Mouse (Mus musculus): ENCODE data around the gene Plppr2. TPM values are rescaled to one million over a fixed set of nuclear protein-coding genes. Genes with fewer than 3 reads are reported as not detected.

The Plppr2 gene
- polyA plus RNA-seq, 1 experiment: 3.1 TPM

GRCm38 (mm10) chr9:21932006-21932405 lies 4.8 kb upstream of the Plppr2 start:
- no peaks in the 10 kb centered on the region for H3K36me3 ChIP-seq (replicated peaks; ENCODE audit: low read length)
- no peak overlapping the region for H3K4me3 ChIP-seq (replicated peaks)
- H3K27me3 ChIP-seq (replicated peaks): peaks cover 40% of the 10 kb centered on the region
- H3K4me1 ChIP-seq: peaks cover 19% of the 10 kb centered on the region
- TF ChIP-seq GATA1 (IDR thresholded peaks at IDR 0.05; ENCODE audit: borderline replicate concordance, low read length) (no peak), FLI1 (IDR thresholded peaks at IDR 0.05; ENCODE audit: low read length) (no peak)
- peaks cover 4% of the 10 kb centered on the region; the same call in 1 of the 2 replicates for H3K9me3 ChIP-seq

DNA sequence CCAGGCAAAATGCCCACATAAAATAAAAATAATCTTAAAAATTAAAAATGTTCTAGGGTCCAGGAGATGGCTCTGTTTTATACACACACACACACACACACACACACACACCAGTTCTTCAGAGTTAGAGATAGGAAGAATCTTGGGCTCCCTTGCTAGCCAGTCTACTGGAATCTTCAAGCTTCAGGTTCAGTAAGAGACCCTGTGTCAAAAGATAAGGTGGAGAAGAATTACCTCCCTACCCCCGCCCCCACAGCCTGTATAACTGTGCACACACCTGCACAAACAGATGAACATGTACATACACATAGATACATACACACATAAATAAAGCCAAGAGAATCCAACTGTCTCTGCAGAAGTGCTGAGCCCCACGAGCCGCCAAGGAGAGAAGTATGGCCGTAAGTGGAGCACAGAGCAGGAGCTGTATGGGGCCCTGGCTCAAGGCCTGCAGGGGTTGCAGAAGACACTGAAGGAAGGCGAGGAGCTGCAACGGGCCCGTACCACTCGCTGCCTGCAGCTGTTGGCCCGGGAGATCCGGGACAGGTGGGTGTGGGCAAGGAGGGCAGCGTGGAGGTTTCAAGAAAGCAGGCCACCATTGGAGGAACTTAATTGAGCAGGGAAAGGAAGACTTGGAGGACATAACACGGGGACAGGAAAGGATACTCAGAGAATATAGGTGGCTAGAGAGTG lies 4.2 kb upstream of the Plppr2 start:
- no peaks in the 10 kb centered on the region for H3K36me3 ChIP-seq (replicated peaks; ENCODE audit: low read length)
- H3K27me3 ChIP-seq (replicated peaks): peaks cover 42% of the 10 kb centered on the region
- H3K9me3 ChIP-seq: peaks cover 4% of the 10 kb centered on the region; the same call in 1 of the 2 replicates
- H3K4me3 ChIP-seq (replicated peaks): no peak overlapping the region
- peaks cover 19% of the 10 kb centered on the region for H3K4me1 ChIP-seq
- TF ChIP-seq GATA1 (IDR thresholded peaks at IDR 0.05; ENCODE audit: borderline replicate concordance, low read length) (no peak), FLI1 (IDR thresholded peaks at IDR 0.05; ENCODE audit: low read length) (no peak)

GRCm38 (mm10) chr9:21934021-21934420 lies 2.8 kb upstream of the Plppr2 start:
- H3K4me1 ChIP-seq: peaks cover 26% of the 10 kb centered on the region
- TF ChIP-seq GATA1 (IDR thresholded peaks at IDR 0.05; ENCODE audit: borderline replicate concordance, low read length): no peak
- TF ChIP-seq FLI1 (IDR thresholded peaks at IDR 0.05; ENCODE audit: low read length): no peak
- peaks cover 55% of the 10 kb centered on the region for H3K27me3 ChIP-seq (replicated peaks)
- no peak overlapping the region for H3K4me3 ChIP-seq (replicated peaks)
- H3K9me3 ChIP-seq: peaks cover 4% of the 10 kb centered on the region; the same call in 1 of the 2 replicates
- H3K36me3 ChIP-seq (replicated peaks; ENCODE audit: low read length): no peaks in the 10 kb centered on the region

DNA sequence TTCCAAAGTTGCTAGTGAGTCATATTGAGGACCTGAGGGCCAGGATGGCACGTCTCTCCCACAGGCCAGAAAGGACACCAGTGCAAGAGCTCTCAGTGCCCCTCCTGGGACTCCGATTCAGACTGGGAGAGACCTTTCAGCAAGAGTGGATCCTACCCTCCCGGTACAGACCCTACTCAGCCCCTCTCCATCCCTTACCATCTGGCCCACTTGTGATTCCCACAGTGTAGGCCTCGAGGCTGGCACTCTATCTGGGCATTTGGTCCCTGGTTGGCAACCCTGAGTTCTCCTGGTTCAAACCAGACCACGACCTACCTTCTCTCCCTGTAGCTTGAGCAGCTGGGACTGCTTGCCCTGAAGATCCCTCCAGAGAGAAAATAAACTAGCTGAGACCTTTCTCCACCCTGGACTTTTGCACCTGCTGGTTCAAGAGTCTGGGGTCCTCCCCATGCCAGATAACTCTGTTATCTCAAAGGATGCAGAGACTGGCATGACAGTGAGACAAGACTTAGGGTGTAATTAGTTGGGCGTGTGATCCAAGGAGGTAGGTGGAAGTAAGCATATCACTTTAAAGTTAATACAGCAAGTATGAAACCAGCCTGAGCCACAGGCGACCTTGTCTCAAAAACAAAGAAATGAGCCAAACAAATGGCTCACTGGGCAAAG lies 1.2 kb upstream of the Plppr2 start:
- Histone ChIP-seq H3K4me1 (peaks cover 26% of the 10 kb centered on the region), H3K4me3 (replicated peaks) (no peak overlapping the region), H3K27me3 (replicated peaks) (peaks cover 64% of the 10 kb centered on the region), H3K9me3 (no peaks in the 10 kb centered on the region), H3K36me3 (replicated peaks; ENCODE audit: low read length) (no peaks in the 10 kb centered on the region)
- TF ChIP-seq FLI1 (IDR thresholded peaks at IDR 0.05; ENCODE audit: low read length) (no peak), GATA1 (IDR thresholded peaks at IDR 0.05; ENCODE audit: borderline replicate concordance, low read length) (no peak)

GRCm38 (mm10) chr9:21937711-21938175 lies 910 bp downstream of the Plppr2 start:
- Histone ChIP-seq H3K9me3 (no peaks in the 10 kb centered on the region), H3K4me1 (peaks cover 22% of the 10 kb centered on the region), H3K36me3 (replicated peaks; ENCODE audit: low read length) (no peaks in the 10 kb centered on the region), H3K4me3 (replicated peaks) (peak overlapping the region; percentile 56), H3K27me3 (replicated peaks) (peaks cover 60% of the 10 kb centered on the region)
- no peak for TF ChIP-seq FLI1 (IDR thresholded peaks at IDR 0.05; ENCODE audit: low read length)
- TF ChIP-seq GATA1 (IDR thresholded peaks at IDR 0.05; ENCODE audit: borderline replicate concordance, low read length): no peak

GRCm38 (mm10) chr9:21938234-21938855 lies 1.5 kb downstream of the Plppr2 start:
- Histone ChIP-seq H3K9me3 (peaks cover 3% of the 10 kb centered on the region), H3K4me1 (peaks cover 22% of the 10 kb centered on the region), H3K4me3 (replicated peaks) (no peak overlapping the region), H3K27me3 (replicated peaks) (peaks cover 56% of the 10 kb centered on the region), H3K36me3 (replicated peaks; ENCODE audit: low read length) (no peaks in the 10 kb centered on the region)
- TF ChIP-seq GATA1 (IDR thresholded peaks at IDR 0.05; ENCODE audit: borderline replicate concordance, low read length) (no peak), FLI1 (IDR thresholded peaks at IDR 0.05; ENCODE audit: low read length) (no peak)

- Histone ChIP-seq H3K36me3 (replicated peaks; ENCODE audit: low read length) (no peaks in the 10 kb centered on the region), H3K9me3 (peaks cover 13% of the 10 kb centered on the region), H3K4me1 (peaks cover 18% of the 10 kb centered on the region), H3K27me3 (replicated peaks) (peaks cover 64% of the 10 kb centered on the region), H3K4me3 (replicated peaks) (no peak overlapping the region)
- TF ChIP-seq GATA1 (IDR thresholded peaks at IDR 0.05; ENCODE audit: borderline replicate concordance, low read length) (no peak), FLI1 (IDR thresholded peaks at IDR 0.05; ENCODE audit: low read length) (no peak)
Observed at GRCm38 (mm10) chr9:21943046-21943445, 6.2 kb downstream of the Plppr2 start.

DNA sequence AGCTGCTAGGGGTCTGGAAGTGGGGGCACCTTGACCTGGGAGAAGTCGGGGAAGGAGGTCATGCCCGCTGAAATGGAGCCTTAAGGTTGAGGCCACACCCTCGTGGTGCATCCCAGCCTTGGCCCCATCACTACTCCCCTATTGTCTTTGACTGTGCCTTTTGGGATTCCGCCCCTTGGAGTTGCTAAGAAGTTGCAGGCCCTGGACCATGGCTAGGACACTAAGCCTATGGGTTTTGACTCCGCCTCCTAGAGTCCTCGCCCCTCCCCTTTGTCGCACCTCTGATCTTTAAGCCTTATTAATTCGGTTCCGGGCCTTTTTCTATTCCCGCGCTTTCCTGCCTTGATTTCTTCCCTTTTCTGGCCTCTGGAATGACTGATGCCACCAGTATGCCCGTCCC lies 6.8 kb downstream of the Plppr2 start:
- peaks cover 13% of the 10 kb centered on the region for H3K4me1 ChIP-seq
- H3K36me3 ChIP-seq (replicated peaks; ENCODE audit: low read length): no peaks in the 10 kb centered on the region
- peaks cover 13% of the 10 kb centered on the region for H3K9me3 ChIP-seq
- H3K27me3 ChIP-seq (replicated peaks): peaks cover 64% of the 10 kb centered on the region
- no peak overlapping the region for H3K4me3 ChIP-seq (replicated peaks)
- TF ChIP-seq GATA1 (IDR thresholded peaks at IDR 0.05; ENCODE audit: borderline replicate concordance, low read length) (no peak), FLI1 (IDR thresholded peaks at IDR 0.05; ENCODE audit: low read length) (no peak)

DNA sequence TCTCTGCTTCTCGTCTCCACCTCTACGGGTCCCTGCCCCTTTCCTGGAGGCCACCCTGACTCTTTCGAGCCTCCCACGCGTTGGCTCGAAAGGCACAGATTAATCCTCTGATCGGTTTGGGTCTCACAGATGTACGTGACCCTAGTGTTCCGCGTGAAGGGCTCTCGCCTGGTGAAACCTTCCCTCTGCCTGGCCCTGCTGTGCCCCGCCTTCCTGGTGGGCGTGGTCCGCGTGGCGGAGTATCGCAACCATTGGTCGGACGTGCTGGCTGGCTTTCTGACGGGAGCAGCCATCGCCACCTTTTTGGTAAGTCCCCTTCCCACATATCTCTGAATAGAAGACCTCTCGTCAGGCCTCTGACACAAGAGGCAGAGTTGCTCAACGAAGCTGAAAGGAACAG lies 7.4 kb downstream of the Plppr2 start:
- H3K4me3 ChIP-seq (replicated peaks): no peak overlapping the region
- H3K36me3 ChIP-seq (replicated peaks; ENCODE audit: low read length): no peaks in the 10 kb centered on the region
- no peak for TF ChIP-seq FLI1 (IDR thresholded peaks at IDR 0.05; ENCODE audit: low read length)
- TF ChIP-seq GATA1 (IDR thresholded peaks at IDR 0.05; ENCODE audit: borderline replicate concordance, low read length): no peak
- H3K27me3 ChIP-seq (replicated peaks): peaks cover 65% of the 10 kb centered on the region
- H3K4me1 ChIP-seq: peaks cover 13% of the 10 kb centered on the region
- H3K9me3 ChIP-seq: peaks cover 13% of the 10 kb centered on the region

Measured in megakaryocyte, embryonic 14.5 days (primary cell).